Mouse (Mus musculus): Measurements from ENCODE around the gene Tbc1d2b.

- TF ChIP-seq POLR2A (IDR thresholded peaks at IDR 0.05; ENCODE audit: borderline replicate concordance, insufficient read depth, low read length) (no peak), CTCF (IDR thresholded peaks at IDR 0.05; ENCODE audit: borderline replicate concordance, insufficient read depth, low read depth, low read length) (no peak)
Measured at GRCm38 (mm10) chr9:90203233-90203632, 67.4 kb downstream of the Tbc1d2b start.
